Mouse (Mus musculus) stomach, postnatal 0 days (tissue): ENCODE data around the gene Znrf3.

Experiments used
- CTCF ChIP-seq: IDR thresholded peaks from 2 replicates; pipeline ENCODE4 v1.5.1; 2016; ENCODE audit warnings: antibody characterized with exemption, low read depth, mild to moderate bottlenecking, moderate library complexity
- EP300 ChIP-seq: optimal IDR thresholded peaks from 2 replicates; pipeline ENCODE3; 2016; ENCODE audit warnings: antibody characterized with exemption

GRCm38 (mm10) chr11:5355266-5355764, 89.3 kb downstream of the Znrf3 start:
- TF ChIP-seq CTCF (no peak), EP300 (no peak)
